Comparison of ENCODE assay signal across 8 mouse cellular contexts in the genomic region with DNA sequence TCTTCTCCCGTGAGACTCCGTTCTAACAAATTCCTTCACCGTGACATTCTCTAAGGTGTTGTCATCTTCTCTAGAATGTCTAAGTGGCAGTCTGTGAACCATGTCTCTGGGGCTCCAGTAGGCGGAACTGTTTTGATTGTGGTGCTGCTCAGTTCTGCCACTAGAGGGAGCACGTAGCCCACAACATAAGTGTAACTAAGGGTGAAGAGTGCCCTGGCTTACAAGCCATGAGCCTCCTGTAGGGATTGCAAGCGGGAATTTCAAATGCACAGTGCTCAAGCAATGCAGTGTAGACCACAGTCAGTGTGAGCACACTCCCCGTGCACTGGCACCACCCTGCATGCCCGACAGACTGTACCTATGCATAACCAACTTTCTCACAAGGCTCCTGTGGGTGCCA. TPM values are rescaled to one million over a fixed set of nuclear protein-coding genes. Genes with fewer than 3 reads are reported as not detected.
DNase-seq lines count a peak whose midpoint lies in the region; ATAC-seq and TF ChIP-seq lines count a peak whose summit lies in the region.

No protein-coding gene starts in this region.

- 4% methylated on average over 8 of the region's 8 CpGs for WGBS in bone marrow, adult 2 months
- 5% methylated on average over 8 of the region's 8 CpGs for WGBS in heart, embryonic 10.5 days
- 7% methylated on average over 8 of the region's 8 CpGs for WGBS in kidney, embryonic 15.5 days
- WGBS in limb, embryonic 14.5 days, result 8% methylated on average over 8 of the region's 8 CpGs

- H3K9me3 ChIP-seq in heart, embryonic 10.5 days, result no peaks in the 10 kb centered on the region
- H3K9me3 ChIP-seq in kidney, embryonic 15.5 days (replicated peaks), result no peaks in the 10 kb centered on the region
- no peaks in the 10 kb centered on the region for H3K9me3 ChIP-seq in limb, embryonic 14.5 days (ENCODE audit: control insufficient read depth, low read length)

- H3K4me2 ChIP-seq in kidney, embryonic 15.5 days, result no peak overlapping the region
- no peak overlapping the region for H3K4me2 ChIP-seq in limb, embryonic 14.5 days (replicated peaks; ENCODE audit: low read depth, low read length, severe bottlenecking)
- H3K4me2 ChIP-seq in myocyte (ENCODE audit: low read depth), result no peak overlapping the region

- H3K79me2 ChIP-seq in C2C12 (ENCODE audit: control insufficient read depth, insufficient read depth) (no peaks in the 10 kb centered on the region), myocyte (ENCODE audit: control insufficient read depth, insufficient read depth) (no peaks in the 10 kb centered on the region)

- no peak for TF ChIP-seq POLR2A in bone marrow, adult 2 months (IDR thresholded peaks at IDR 0.05; ENCODE audit: borderline replicate concordance, control insufficient read depth, low read depth, low read length)
- TF ChIP-seq POLR2A in embryonic fibroblast, embryonic 13.5 days (IDR thresholded peaks at IDR 0.05; ENCODE audit: low read depth, low read length), result no peak
- TF ChIP-seq POLR2A in limb, embryonic 14.5 days (IDR thresholded peaks at IDR 0.05; ENCODE audit: borderline replicate concordance, extremely low read depth, insufficient read depth, insufficient read length), result no peak
- no peak for TF ChIP-seq POLR2A in myocyte (IDR thresholded peaks at IDR 0.05; ENCODE audit: insufficient read length, low read depth)

- peak; percentile 79 for TF ChIP-seq CTCF in C2C12 (IDR thresholded peaks at IDR 0.05; ENCODE audit: control insufficient read depth, insufficient read depth, insufficient read length)
- TF ChIP-seq CTCF in bone marrow, adult 2 months (IDR thresholded peaks at IDR 0.05; ENCODE audit: control insufficient read depth, insufficient read depth, low read length), result peak; percentile 82
- TF ChIP-seq CTCF in embryonic fibroblast, embryonic 13.5 days (IDR thresholded peaks at IDR 0.05; ENCODE audit: borderline replicate concordance, insufficient read depth, low read length), result peak; percentile 85; the same call in 1 of the 2 replicates

- H3K9ac ChIP-seq in kidney, embryonic 15.5 days, result no peak overlapping the region
- no peak overlapping the region for H3K9ac ChIP-seq in limb, embryonic 14.5 days (ENCODE audit: low read depth, low read length, severe bottlenecking)

- H3K36me3 ChIP-seq in C2C12 (ENCODE audit: control insufficient read depth, insufficient read depth) (no peaks in the 10 kb centered on the region), myocyte (ENCODE audit: control insufficient read depth, insufficient read depth) (no peaks in the 10 kb centered on the region)
- no peaks in the 10 kb centered on the region for H3K36me3 ChIP-seq in heart, embryonic 10.5 days
- H3K36me3 ChIP-seq in kidney, embryonic 15.5 days, result no peaks in the 10 kb centered on the region
- H3K36me3 ChIP-seq in limb, embryonic 14.5 days (ENCODE audit: control insufficient read depth, insufficient read depth, low read length), result no peaks in the 10 kb centered on the region
- no peaks in the 10 kb centered on the region for H3K36me3 ChIP-seq in splenic B cell, adult 2 months (ENCODE audit: control insufficient read depth, insufficient read depth, low read length, poor library complexity, severe bottlenecking)

- DNase-seq in heart, embryonic 10.5 days (ENCODE audit: low spot score), result peak; percentile 89
- DNase-seq in limb, embryonic 14.5 days (ENCODE audit: low spot score), result peak; percentile 88
- DNase-seq in splenic B cell, adult 2 months (ENCODE audit: low read depth, low spot score), result peak; percentile 71

- no peaks in the 10 kb centered on the region for H3K27me3 ChIP-seq in C2C12 (ENCODE audit: control insufficient read depth, insufficient read depth, insufficient read length)
- no peaks in the 10 kb centered on the region for H3K27me3 ChIP-seq in heart, embryonic 10.5 days (ENCODE audit: insufficient read depth, poor library complexity, severe bottlenecking)
- H3K27me3 ChIP-seq in kidney, embryonic 15.5 days, result no peaks in the 10 kb centered on the region
- H3K27me3 ChIP-seq in limb, embryonic 14.5 days (ENCODE audit: control insufficient read depth, insufficient read depth, low read length), result no peaks in the 10 kb centered on the region
- H3K27me3 ChIP-seq in myocyte (ENCODE audit: control insufficient read depth, insufficient read depth, insufficient read length), result no peaks in the 10 kb centered on the region
- H3K27me3 ChIP-seq in splenic B cell, adult 2 months (ENCODE audit: control insufficient read depth, insufficient read depth, low read length, poor library complexity, severe bottlenecking), result no peaks in the 10 kb centered on the region

- no peak overlapping the region for H3K4me3 ChIP-seq in C2C12 (ENCODE audit: insufficient read depth, poor library complexity, severe bottlenecking)
- no peak overlapping the region for H3K4me3 ChIP-seq in bone marrow, adult 2 months (replicated peaks; ENCODE audit: control insufficient read depth, low read depth, low read length)
- no peak overlapping the region for H3K4me3 ChIP-seq in embryonic fibroblast, embryonic 13.5 days (ENCODE audit: insufficient read depth, low read length)
- no peak overlapping the region for H3K4me3 ChIP-seq in heart, embryonic 10.5 days
- H3K4me3 ChIP-seq in kidney, embryonic 15.5 days (replicated peaks), result no peak overlapping the region
- no peak overlapping the region for H3K4me3 ChIP-seq in limb, embryonic 14.5 days (replicated peaks; ENCODE audit: low read length)
- H3K4me3 ChIP-seq in myocyte, result no peak overlapping the region

- H3K27ac ChIP-seq in bone marrow, adult 2 months (ENCODE audit: control insufficient read depth, insufficient read depth, low read depth, low read length, poor library complexity), result no peak overlapping the region
- H3K27ac ChIP-seq in embryonic fibroblast, embryonic 13.5 days (ENCODE audit: insufficient read depth, low read length), result no peak overlapping the region
- H3K27ac ChIP-seq in heart, embryonic 10.5 days, result no peak overlapping the region
- peak overlapping the region; percentile 60; the same call in 1 of the 2 replicates for H3K27ac ChIP-seq in kidney, embryonic 15.5 days
- H3K27ac ChIP-seq in limb, embryonic 14.5 days (replicated peaks; ENCODE audit: low read depth, low read length), result no peak overlapping the region

- no peaks in the 10 kb centered on the region for H3K79me3 ChIP-seq in C2C12 (ENCODE audit: low read depth)

- H3K4me1 ChIP-seq in bone marrow, adult 2 months (ENCODE audit: control insufficient read depth, insufficient read depth, low read length), result no peaks in the 10 kb centered on the region
- H3K4me1 ChIP-seq in embryonic fibroblast, embryonic 13.5 days (ENCODE audit: control insufficient read depth, insufficient read depth, low read length), result no peaks in the 10 kb centered on the region
- peaks cover 3% of the 10 kb centered on the region; the same call in 1 of the 2 replicates for H3K4me1 ChIP-seq in heart, embryonic 10.5 days
- peaks cover 5% of the 10 kb centered on the region; the same call in 1 of the 2 replicates for H3K4me1 ChIP-seq in kidney, embryonic 15.5 days
- no peaks in the 10 kb centered on the region for H3K4me1 ChIP-seq in limb, embryonic 14.5 days (ENCODE audit: control insufficient read depth, insufficient read depth, low read length)

- ATAC-seq in kidney, embryonic 15.5 days (replicated peaks; ENCODE audit: low FRiP score), result peak; percentile 76
- peak; percentile 83 for ATAC-seq in limb, embryonic 14.5 days (ENCODE audit: low FRiP score, low read depth)

- H3ac ChIP-seq in C2C12 (ENCODE audit: control insufficient read depth, insufficient read length, low read depth) (no peak overlapping the region), myocyte (ENCODE audit: control insufficient read depth, insufficient read length) (no peak overlapping the region)

TF ChIP-seq in C2C12, 6 proteins besides CTCF, POLR2A, EP300 and RAD21:
- TF ChIP-seq MYOD1 (IDR thresholded peaks at IDR 0.05; ENCODE audit: control insufficient read depth, insufficient read length, low read depth) (no peak), FOSL1 (IDR thresholded peaks at IDR 0.05; ENCODE audit: insufficient read depth, low read length, poor library complexity, severe bottlenecking) (no peak), CEBPB (IDR thresholded peaks at IDR 0.05; ENCODE audit: low read depth) (no peak), MYOG (IDR thresholded peaks at IDR 0.05; ENCODE audit: control insufficient read depth, extremely low read depth, insufficient read length) (no peak), MAX (IDR thresholded peaks at IDR 0.05) (peak; percentile 15), USF1 (IDR thresholded peaks at IDR 0.05; ENCODE audit: low read depth) (no peak)

TF ChIP-seq in myocyte, 11 proteins besides CTCF, POLR2A, EP300 and RAD21:
- TF ChIP-seq E2F4 (IDR thresholded peaks at IDR 0.05; ENCODE audit: insufficient read depth) (peak; percentile 91), SRF (IDR thresholded peaks at IDR 0.05; ENCODE audit: control insufficient read depth, insufficient read length, low read depth) (no peak)

RNA-seq across cellular contexts. Expression of gene Arl4c, which starts 43.2 kb away (rescaled TPM):
- 81.3 TPM for polyA plus RNA-seq in C2C12 (2012; fragmentation: generic; extraction: Trizol)
- 3.0 and 4.5 TPM in 2 replicates for polyA plus RNA-seq in bone marrow, adult 2 months (2011; ENCODE audit: insufficient read depth, insufficient read length, low replicate concordance, missing spikeins)
- polyA plus RNA-seq in embryonic fibroblast, embryonic 13.5 days (2011; ENCODE audit: insufficient read length, low read depth, missing spikeins), result 36.4 and 60.3 TPM in 2 replicates
- polyA plus RNA-seq in heart, embryonic 10.5 days (2016; fragmentation: Nextera tagmentation; extraction: Ambion mirVana), result 9.2 and 16.0 TPM in 2 replicates
- 26.9 and 27.9 TPM in 2 replicates for polyA plus RNA-seq in kidney, embryonic 15.5 days (2015; fragmentation: Nextera tagmentation; extraction: Ambion mirVana)
- 11.2 and 11.9 TPM in 2 replicates for polyA plus RNA-seq in limb, embryonic 14.5 days (2012; rRNA removed)
- 5.5 and 6.4 TPM in 2 replicates for polyA plus RNA-seq in limb, embryonic 14.5 days (2014; fragmentation: Nextera tagmentation; extraction: Ambion mirVana)
- polyA plus RNA-seq in myocyte (2012; fragmentation: generic; extraction: Trizol), result 25.2 TPM
